Mouse (Mus musculus) cerebellum, adult 9-11 months (tissue): ENCODE results near the gene Setd2.

ENCODE experiments used
- DNase-seq: peaks from one replicate; pipeline ENCODE4 v3.0.0; 2022

Gene Setd2

GRCm38 (mm10) chr9:110654726-110655650, 122.6 kb downstream of the Setd2 start:
- peak; percentile 68 for DNase-seq

- DNase-seq, result peak; percentile 62
Measured at GRCm38 (mm10) chr9:110655651-110656007, 123.2 kb downstream of the Setd2 start.

- peak; percentile 98 for DNase-seq
Measured at GRCm38 (mm10) chr9:110656249-110657221, 124.1 kb downstream of the Setd2 start, which contains the start of gene Ccdc12. Gene Ccdc12, plus strand, starts transcription at chr9:110656503.

- peak; percentile 67 for DNase-seq
Measured at GRCm38 (mm10) chr9:110657474-110658078, 125.2 kb downstream of the Setd2 start.

- DNase-seq, result no peak
Measured at GRCm38 (mm10) chr9:110659521-110659920, 127.1 kb downstream of the Setd2 start.

GRCm38 (mm10) chr9:110660208-110660607, 127.8 kb downstream of the Setd2 start:
- DNase-seq, result no peak

GRCm38 (mm10) chr9:110660856-110661612, 128.6 kb downstream of the Setd2 start:
- DNase-seq, result no peak

GRCm38 (mm10) chr9:110662844-110663243, 130.4 kb downstream of the Setd2 start:
- no peak for DNase-seq

GRCm38 (mm10) chr9:110665912-110666311, 133.5 kb downstream of the Setd2 start:
- DNase-seq, result no peak

- DNase-seq, result no peak
Measured at GRCm38 (mm10) chr9:110666374-110666773, 134.0 kb downstream of the Setd2 start.

DNA sequence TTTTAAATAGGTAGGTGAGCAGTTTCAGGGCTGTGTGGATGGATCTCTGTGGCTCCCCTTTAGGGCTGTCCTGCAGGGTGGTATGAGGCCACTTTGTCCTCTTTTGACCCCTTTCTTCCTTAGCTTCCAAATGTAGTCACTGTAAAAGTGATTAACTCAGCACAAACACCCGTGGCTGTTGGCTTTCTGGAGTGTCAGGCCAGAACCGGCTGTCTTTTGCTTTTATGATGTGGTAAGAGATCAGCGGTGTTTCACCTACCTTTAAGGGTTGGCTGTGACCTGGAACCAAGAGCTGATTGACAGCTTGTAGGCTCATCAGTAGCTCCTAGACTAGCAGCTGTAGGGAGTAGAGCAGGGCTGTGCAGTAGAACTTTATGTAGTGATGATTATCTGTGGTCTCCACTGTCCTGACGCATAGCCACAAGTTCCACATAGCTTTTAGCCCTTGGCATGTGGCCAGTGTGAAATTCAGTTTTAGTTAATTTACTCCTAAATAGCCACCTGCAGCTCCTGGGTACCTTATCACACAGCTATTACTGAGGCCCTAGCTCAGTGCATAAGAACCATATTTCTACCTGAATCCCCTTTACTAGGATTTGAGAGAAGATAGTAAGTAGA, 134.9 kb downstream of the Setd2 start:
- no peak for DNase-seq
